Mouse (Mus musculus) NIH3T3 (cell line): ENCODE measurements at regions not wholly inside any gene's neighbourhood (a gene's known extent, or its start where the extent isn't known, plus 50 kb on each side); places are given as distances from the start of the nearest gene placed in this dataset.

Experiments used
- DNase-seq: peaks from one replicate; pipeline ENCODE4 v3.0.0-alpha.2; 2012; ENCODE audit warnings: low read depth

GRCm38 (mm10) chr12:32642493-32642892 lies 176.9 kb upstream of the Nampt start:
- DNase-seq, result no peak

- DNase-seq, result peak; percentile 12
Measured at GRCm38 (mm10) chr12:32653096-32653495, 166.2 kb upstream of the Nampt start.

GRCm38 (mm10) chr12:32656194-32656593 lies 163.2 kb upstream of the Nampt start:
- no peak for DNase-seq

GRCm38 (mm10) chr12:32661782-32662413 lies 157.4 kb upstream of the Nampt start:
- DNase-seq, result no peak

GRCm38 (mm10) chr12:32666040-32666439 lies 153.3 kb upstream of the Nampt start:
- no peak for DNase-seq

GRCm38 (mm10) chr12:32677908-32678307 lies 141.4 kb upstream of the Nampt start:
- no peak for DNase-seq

GRCm38 (mm10) chr12:32678756-32679155 lies 140.6 kb upstream of the Nampt start:
- DNase-seq, result no peak

GRCm38 (mm10) chr12:32681910-32682309 lies 137.4 kb upstream of the Nampt start:
- no peak for DNase-seq

- DNase-seq, result no peak
Measured at GRCm38 (mm10) chr12:32683375-32683774, 136.0 kb upstream of the Nampt start.

GRCm38 (mm10) chr12:32685788-32686385 lies 133.5 kb upstream of the Nampt start:
- DNase-seq, result no peak

GRCm38 (mm10) chr12:32689361-32689760 lies 130.0 kb upstream of the Nampt start:
- DNase-seq, result no peak

- no peak for DNase-seq
Measured at GRCm38 (mm10) chr12:32690096-32690495, 129.2 kb upstream of the Nampt start.

GRCm38 (mm10) chr12:32692081-32692819 lies 127.1 kb upstream of the Nampt start:
- peak; percentile 5 for DNase-seq

GRCm38 (mm10) chr12:32692962-32693361 lies 126.4 kb upstream of the Nampt start:
- DNase-seq, result no peak

GRCm38 (mm10) chr12:32693678-32694077 lies 125.7 kb upstream of the Nampt start:
- no peak for DNase-seq

GRCm38 (mm10) chr12:32696832-32697231 lies 122.5 kb upstream of the Nampt start:
- DNase-seq, result no peak

GRCm38 (mm10) chr12:32709188-32709587 lies 110.2 kb upstream of the Nampt start:
- no peak for DNase-seq

GRCm38 (mm10) chr12:32717129-32717921 lies 102.0 kb upstream of the Nampt start:
- peak; percentile 70 for DNase-seq

- DNase-seq, result no peak
Measured at GRCm38 (mm10) chr12:32719203-32719602, 100.1 kb upstream of the Nampt start.

GRCm38 (mm10) chr12:32724451-32725188 lies 94.7 kb upstream of the Nampt start:
- peak; percentile 46 for DNase-seq

- DNase-seq, result no peak
Measured at GRCm38 (mm10) chr12:32727539-32727938, 91.8 kb upstream of the Nampt start.

GRCm38 (mm10) chr12:32728425-32728824 lies 90.9 kb upstream of the Nampt start:
- DNase-seq, result no peak
